Mouse (Mus musculus) monocyte, adult 2 months (primary cell): ENCODE results near the gene Ube4a.
"Not testable (repeated sequence)": the region's sequence is repeated elsewhere in the genome, so short reads cannot be mapped to it uniquely, and the experiment has no call there.

Experiments used
- DNase-seq, 2 experiments: peaks; one replicate each; pipeline ENCODE4 v3.0.0; 2022; ENCODE audit warnings: low spot score in 2 of 2, low read depth in 1 of 2

The Ube4a gene

DNA sequence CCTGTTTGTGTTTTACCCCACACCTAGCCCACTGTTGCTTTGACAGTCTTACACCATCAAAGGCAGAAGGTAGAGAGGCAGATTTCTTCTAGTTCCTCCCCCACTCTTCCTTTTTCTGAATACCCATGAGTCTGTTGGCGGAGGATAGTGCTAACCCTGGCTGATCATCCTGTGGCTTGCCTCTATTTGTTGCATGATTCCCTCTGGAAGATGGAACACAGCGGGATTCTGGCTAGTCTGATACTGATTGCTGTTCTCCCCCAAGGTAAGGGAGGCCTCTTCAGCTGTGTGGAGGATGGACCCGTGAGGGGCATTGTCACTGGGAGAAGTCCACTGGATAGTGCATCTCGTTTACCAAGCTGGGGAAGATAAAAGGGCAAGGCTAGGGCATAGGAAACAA, 16.3 kb upstream of the Ube4a start, which contains the start of gene Cd3d:
TSS of gene Cd3d (plus strand) at position 111 of the 400 bp plus-strand sequence.
- DNase-seq, result no peak

GRCm38 (mm10) chr9:44981104-44981503, 15.7 kb upstream of the Ube4a start:
- no peak for DNase-seq

DNA sequence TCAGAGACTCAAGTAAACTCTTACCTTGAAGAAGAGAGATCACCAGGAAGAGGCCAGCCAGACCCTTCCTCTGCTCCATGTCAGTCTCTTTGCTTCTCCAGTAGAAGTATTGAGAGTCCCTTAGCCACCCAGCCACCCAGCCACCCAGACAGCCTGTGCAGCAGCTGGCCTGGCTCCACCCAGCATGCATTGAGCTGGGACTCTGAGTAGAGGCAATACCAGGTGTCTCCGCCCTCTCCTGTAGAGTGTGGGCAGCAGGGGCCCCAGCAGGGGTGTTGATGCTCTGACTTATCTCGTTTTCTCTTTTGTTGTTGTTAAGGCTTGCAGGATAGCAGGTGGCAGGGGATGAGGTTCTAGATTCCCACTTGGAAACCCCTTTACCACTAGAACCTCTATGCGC, 14.8 kb upstream of the Ube4a start, which contains the start of gene Cd3g:
TSS of gene Cd3g (minus strand) at position 190 of the 400 bp plus-strand sequence.
- no peak for DNase-seq

DNA sequence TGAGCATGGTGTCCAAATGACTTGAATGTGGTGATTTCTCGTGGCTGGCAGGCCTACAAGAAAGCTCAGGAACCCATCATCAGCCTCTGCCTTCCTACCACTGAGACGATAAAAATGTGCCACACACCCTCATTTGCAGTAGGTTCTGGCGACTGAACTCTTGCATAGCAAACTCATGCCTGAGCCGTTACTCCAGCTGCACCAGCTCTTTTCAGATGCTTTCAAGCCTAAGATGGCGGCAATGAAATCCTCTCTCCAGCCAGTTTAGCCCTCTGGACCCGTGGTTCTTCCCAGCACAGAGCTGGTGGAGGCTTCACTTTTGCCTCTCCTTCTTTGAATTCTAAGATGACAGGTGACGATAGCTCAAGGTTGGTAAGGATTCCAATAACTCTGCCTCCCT, 14.4 kb upstream of the Ube4a start:
- DNase-seq, result no peak

GRCm38 (mm10) chr9:44977813-44978212, 12.4 kb upstream of the Ube4a start:
- no peak for DNase-seq

- no peak for DNase-seq
Observed at GRCm38 (mm10) chr9:44969450-44969849, 4.0 kb upstream of the Ube4a start.

DNA sequence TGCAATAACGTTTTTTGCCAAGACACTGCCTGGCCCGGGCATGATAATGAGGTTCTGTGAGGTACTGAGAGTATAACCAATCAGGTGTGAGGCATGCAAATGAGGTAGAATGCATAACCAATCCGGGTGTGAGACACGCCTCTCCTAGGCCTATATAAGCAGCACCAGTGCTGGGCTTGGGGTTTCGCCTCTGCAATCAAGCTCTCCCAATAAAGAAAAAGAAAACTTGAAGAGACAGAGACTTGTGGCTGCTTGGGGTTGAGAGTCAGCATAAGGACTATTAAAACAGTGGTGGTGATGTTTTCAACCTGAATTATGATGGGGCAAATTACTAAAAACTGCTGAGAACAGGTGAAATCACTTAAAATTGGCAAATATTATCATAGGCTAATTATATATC, 2.4 kb upstream of the Ube4a start:
- not testable (repeated sequence) for DNase-seq

DNA sequence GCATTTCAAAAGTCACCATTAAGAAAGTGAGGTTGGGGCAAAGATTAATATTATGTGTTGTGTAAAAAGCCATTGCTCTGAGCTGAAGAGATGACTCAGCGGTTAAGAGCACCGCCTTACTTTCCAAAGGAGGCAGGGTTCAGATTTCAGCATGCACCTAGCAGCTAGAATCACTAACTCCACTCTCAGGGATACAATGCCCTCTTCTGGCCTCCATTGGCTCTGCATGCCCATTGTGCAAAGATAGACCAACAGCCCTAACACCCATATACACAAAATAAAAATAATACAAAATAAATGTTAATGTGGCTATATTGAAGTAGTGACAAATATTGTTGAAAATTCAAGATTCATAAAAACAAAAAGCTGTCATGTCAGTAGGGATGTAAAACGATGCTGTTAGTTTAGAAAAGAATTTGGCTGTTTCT, 1.4 kb upstream of the Ube4a start:
- peak; percentile 57 to 59 for DNase-seq

GRCm38 (mm10) chr9:44965833-44966466, 550 bp upstream of the Ube4a start:
- DNase-seq, result no peak

DNA sequence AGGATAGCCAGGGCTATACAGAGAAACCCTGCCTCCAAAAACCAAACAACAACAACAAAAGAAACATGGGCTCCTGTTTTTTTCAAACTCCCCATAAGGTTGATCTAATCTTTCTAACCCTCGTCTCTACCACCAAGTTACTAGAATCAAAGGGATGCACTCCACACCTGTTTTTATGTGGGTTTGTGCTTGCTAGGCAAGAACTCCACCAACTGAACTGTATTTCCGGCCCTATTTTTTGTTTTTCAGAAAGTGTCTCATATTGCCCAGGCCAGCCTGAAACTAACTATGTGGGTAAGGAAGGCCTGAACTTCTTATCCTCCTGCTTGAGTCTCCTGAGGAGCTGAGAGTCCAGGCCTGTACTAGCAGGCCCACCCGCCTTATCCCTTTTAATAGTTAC, 11.0 kb downstream of the Ube4a start:
- no peak for DNase-seq

DNA sequence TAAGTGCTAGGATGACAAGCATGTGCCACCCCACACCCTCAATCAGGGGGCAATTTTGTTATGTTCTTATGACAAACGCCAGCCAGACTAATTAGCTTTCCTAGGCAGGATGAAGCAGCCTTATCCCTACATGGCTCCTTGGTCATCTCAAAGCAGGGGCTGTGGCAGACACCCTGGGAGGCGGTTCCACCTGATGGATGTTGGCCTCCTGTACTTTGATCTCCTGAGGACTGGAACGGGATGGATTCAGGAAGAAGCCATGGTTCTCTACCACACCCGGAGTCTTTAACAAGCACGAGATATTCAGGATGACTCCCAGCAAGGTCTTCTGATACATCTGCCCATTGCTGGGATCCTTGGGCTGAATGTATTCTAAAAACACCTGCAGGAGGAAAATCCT, 17.6 kb downstream of the Ube4a start:
- no peak for DNase-seq

DNA sequence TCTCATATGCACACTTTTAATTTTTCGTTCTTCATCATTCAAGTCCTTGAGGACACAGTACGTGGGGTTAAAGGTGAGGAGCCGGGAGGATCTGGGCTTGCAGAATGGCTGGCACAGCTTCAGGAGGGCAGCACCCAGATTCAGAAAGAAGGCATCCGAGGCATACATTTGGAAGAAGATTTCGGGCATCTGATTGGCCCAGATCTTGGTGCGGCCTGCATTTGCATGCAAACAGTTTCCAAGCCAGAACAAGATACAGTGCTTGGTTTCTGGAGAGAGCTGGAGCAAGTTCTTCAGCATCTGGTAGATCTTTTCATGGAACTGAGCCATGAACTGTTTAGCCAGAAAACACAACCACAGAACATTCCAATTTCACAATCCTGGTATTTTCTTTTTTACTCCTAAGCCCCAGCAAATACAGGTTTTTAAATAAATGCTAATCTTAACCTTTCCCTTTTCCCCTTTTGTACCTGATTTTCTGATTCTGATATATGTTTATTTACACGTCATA, 19.2 kb downstream of the Ube4a start:
- no peak for DNase-seq

GRCm38 (mm10) chr9:44942421-44942820, 23.0 kb downstream of the Ube4a start:
- no peak for DNase-seq

DNA sequence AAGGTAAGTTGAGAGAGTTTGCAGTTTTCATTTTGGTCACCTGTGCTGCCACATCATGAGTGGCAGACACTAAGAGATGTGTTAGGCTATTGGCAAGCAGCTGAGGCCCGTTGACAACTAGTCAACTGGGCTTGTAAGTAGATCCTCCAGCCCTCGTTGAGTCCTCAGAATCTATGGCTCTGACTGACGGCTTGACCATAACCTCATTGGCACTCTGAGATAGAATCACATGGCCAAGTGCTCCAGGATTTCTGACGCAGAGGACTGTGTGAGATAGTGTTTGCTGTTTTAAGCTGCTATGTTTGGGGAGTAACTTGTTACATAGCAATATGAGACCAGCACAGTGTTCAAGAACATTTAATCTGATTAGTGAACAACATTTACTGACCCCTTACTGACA, 23.6 kb downstream of the Ube4a start:
- no peak for DNase-seq

DNA sequence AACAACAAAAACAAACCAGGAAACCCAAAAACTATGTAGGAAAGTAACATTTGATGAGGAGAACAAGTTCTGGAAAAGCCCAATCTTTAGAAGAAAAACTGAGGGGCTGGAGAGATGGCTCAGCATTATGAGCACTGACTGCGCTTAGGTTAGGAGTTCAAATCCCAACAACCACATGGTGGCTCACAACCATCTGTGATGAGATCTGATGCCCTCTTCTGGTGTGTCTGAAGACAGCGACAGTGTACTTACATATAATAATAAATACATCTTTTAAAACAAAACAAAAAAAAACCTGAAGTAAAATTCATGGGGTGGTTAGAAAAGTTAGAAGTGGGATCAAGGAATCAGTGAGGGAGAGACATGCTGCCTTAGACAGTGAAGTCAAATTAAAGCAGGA, 43.9 kb downstream of the Ube4a start:
- no peak for DNase-seq

DNA sequence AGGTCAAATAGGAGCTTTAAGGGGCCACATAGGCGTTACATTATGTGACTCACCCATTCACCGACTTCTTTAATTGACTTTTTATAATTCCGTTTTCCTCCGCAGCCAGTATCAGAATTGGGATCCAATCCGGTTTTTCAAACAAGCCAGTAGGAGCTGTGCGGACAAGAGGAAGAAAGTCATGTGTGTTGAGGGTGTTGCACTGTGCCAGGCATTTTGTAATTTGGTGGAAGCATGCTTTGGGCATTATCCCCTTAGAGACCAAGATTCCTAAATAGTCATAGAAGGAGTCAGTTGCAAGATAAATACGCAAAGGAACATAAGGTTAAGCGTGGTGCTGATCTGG, 44.3 kb downstream of the Ube4a start:
- DNase-seq, result no peak

- DNase-seq, result peak; percentile 60 to 70
Observed at GRCm38 (mm10) chr9:44920374-44921122, 44.9 kb downstream of the Ube4a start, which contains the start of gene Atp5l. Gene Atp5l, minus strand, starts transcription at chr9:44920742.

DNA sequence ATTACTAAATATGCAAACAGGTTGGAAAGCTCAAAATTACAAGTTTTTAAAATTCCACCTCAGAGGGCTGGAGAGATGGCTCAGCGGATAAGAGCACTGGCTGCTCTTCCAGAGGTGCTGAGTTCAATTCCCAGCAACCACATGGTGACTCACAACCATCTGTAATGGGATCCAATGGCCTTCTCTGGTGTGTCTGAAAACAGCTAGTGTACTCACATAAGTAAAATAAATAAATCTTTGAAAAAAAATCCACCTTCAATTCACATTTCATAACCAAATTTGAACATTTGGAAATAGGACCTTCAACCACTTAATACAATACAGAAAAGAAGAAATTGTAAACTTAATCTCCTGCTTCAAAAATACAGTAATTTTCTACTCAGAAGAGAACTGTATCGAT, 45.8 kb downstream of the Ube4a start:
- DNase-seq, result no peak

DNA sequence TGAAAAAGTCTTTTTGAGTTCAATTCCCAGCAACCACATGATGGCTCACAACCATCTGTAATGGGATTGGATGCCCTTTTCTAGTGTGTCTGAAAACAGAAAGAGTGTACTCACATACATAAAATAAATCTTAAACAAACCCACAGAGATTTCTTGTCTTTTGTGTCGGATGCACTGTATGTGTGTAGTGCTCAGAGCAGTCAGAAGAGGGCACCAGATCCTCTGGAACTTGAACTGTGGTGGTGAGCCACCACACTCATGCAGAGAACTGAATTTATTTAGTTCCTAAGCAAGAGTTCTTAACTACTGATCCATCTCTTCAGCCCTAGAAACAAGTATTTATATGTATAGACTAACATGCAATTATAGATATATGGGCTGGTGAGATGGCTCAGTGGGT, 49.2 kb downstream of the Ube4a start:
- DNase-seq, result peak in 1 of 2 experiments; percentile 21

DNA sequence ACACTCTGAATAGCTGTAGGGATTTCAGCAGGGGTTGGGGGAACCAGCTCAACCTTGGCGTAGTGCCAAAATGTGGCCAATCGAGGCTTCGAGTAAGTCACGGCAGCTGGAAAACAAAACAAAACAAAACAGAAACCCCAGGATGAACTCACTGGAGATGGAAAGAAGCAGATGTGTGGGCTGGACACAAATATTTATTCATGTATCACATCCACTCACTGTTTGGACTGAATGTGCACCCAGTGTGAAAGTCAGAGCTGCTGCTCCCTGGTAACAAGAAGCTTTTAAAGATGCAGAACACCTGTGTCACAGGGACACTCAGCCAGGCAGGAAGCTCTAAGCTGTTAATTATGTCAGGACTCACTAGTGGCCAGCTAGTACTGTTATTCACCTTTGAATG, 50.7 kb downstream of the Ube4a start:
- DNase-seq, result no peak

GRCm38 (mm10) chr9:44911365-44911764, 54.0 kb downstream of the Ube4a start:
- no peak for DNase-seq

- no peak for DNase-seq
Observed at GRCm38 (mm10) chr9:44905620-44906019, 59.8 kb downstream of the Ube4a start.
